Mouse (Mus musculus): ENCODE data around the gene Cfl1. TPM values are rescaled to one million over a fixed set of nuclear protein-coding genes. Genes with fewer than 3 reads are reported as not detected.

Gene Cfl1
- polyA plus RNA-seq, 1 experiment from 2014 or later = 3,308 TPM

GRCm38 (mm10) chr19:5471846-5472245 lies 18.4 kb upstream of the Cfl1 start:
- DNase-seq (ENCODE audit: low spot score) (no peak), ATAC-seq (replicated peaks; ENCODE audit: insufficient number of reproducible peaks, low FRiP score, low TSS enrichment, low read depth) (no peak)
- Histone ChIP-seq H3K27ac (replicated peaks; ENCODE audit: low read depth, low read length) (no peak overlapping the region), H3K4me3 (ENCODE audit: low read depth, low read length) (no peak overlapping the region), H3K27me3 (ENCODE audit: control insufficient read depth, insufficient read depth, low read length) (no peaks in the 10 kb centered on the region), H3K9me3 (replicated peaks; ENCODE audit: control insufficient read depth, low read length) (no peaks in the 10 kb centered on the region), H3K4me1 (ENCODE audit: control insufficient read depth, insufficient read depth, low read length) (no peaks in the 10 kb centered on the region), H3K4me2 (ENCODE audit: low read depth, low read length) (no peak overlapping the region), H3K9ac (replicated peaks; ENCODE audit: low read length) (no peak overlapping the region), H3K36me3 (replicated peaks; ENCODE audit: control insufficient read depth, insufficient read depth, low read depth, low read length) (no peaks in the 10 kb centered on the region; the same call in 1 of the 2 replicates)
- 55% methylated on average over 5 of the region's 5 CpGs for WGBS

- Histone ChIP-seq H3K4me3 (ENCODE audit: low read depth, low read length) (0 out of 2 replicates have a peak overlapping the region, but pooled peaks have one; percentile 6), H3K27ac (replicated peaks; ENCODE audit: low read depth, low read length) (no peak overlapping the region), H3K9ac (replicated peaks; ENCODE audit: low read length) (no peak overlapping the region), H3K4me2 (ENCODE audit: low read depth, low read length) (no peak overlapping the region), H3K36me3 (replicated peaks; ENCODE audit: control insufficient read depth, insufficient read depth, low read depth, low read length) (no peaks in the 10 kb centered on the region), H3K27me3 (ENCODE audit: control insufficient read depth, insufficient read depth, low read length) (no peaks in the 10 kb centered on the region), H3K9me3 (replicated peaks; ENCODE audit: control insufficient read depth, low read length) (no peaks in the 10 kb centered on the region), H3K4me1 (ENCODE audit: control insufficient read depth, insufficient read depth, low read length) (no peaks in the 10 kb centered on the region)
- DNase-seq (ENCODE audit: low spot score) = no peak
- 75% methylated on average over 3 of the region's 3 CpGs for WGBS
- ATAC-seq (replicated peaks; ENCODE audit: insufficient number of reproducible peaks, low FRiP score, low TSS enrichment, low read depth) = no peak
Observed at GRCm38 (mm10) chr19:5472857-5473256, 17.4 kb upstream of the Cfl1 start.

GRCm38 (mm10) chr19:5473720-5474119 lies 16.5 kb upstream of the Cfl1 start, which contains the start of gene Efemp2:
Gene Efemp2 (plus strand): TSS chr19:5473954.
- Histone ChIP-seq H3K27me3 (ENCODE audit: control insufficient read depth, insufficient read depth, low read length) (no peaks in the 10 kb centered on the region), H3K4me1 (ENCODE audit: control insufficient read depth, insufficient read depth, low read length) (no peaks in the 10 kb centered on the region), H3K27ac (replicated peaks; ENCODE audit: low read depth, low read length) (peak within 1 kb of the TSS; percentile 82), H3K36me3 (replicated peaks; ENCODE audit: control insufficient read depth, insufficient read depth, low read depth, low read length) (no peaks in the 10 kb centered on the region), H3K9me3 (replicated peaks; ENCODE audit: control insufficient read depth, low read length) (no peaks in the 10 kb centered on the region), H3K9ac (replicated peaks; ENCODE audit: low read length) (peak within 1 kb of the TSS; percentile 86), H3K4me2 (ENCODE audit: low read depth, low read length) (peak within 1 kb of the TSS; percentile 79), H3K4me3 (ENCODE audit: low read depth, low read length) (peak within 1 kb of the TSS; percentile 67)
- peak; percentile 83 for DNase-seq (ENCODE audit: low spot score)
- 1% methylated on average over 22 of the region's 22 CpGs for WGBS
- peak; percentile 41; the same call in 1 of the 2 replicates for ATAC-seq (replicated peaks; ENCODE audit: insufficient number of reproducible peaks, low FRiP score, low TSS enrichment, low read depth)

GRCm38 (mm10) chr19:5474281-5475068 lies 15.8 kb upstream of the Cfl1 start:
- no peaks in the 10 kb centered on the region for H3K4me1 ChIP-seq (ENCODE audit: control insufficient read depth, insufficient read depth, low read length)
- H3K4me2 ChIP-seq (ENCODE audit: low read depth, low read length) = peak overlapping the region; percentile 79
- peak overlapping the region; percentile 86 for H3K9ac ChIP-seq (replicated peaks; ENCODE audit: low read length)
- no peaks in the 10 kb centered on the region for H3K9me3 ChIP-seq (replicated peaks; ENCODE audit: control insufficient read depth, low read length)
- peak overlapping the region; percentile 67 for H3K4me3 ChIP-seq (ENCODE audit: low read depth, low read length)
- WGBS = under 1% methylated on average over 55 of the region's 68 CpGs
- ATAC-seq (replicated peaks; ENCODE audit: insufficient number of reproducible peaks, low FRiP score, low TSS enrichment, low read depth) (peak; percentile 68), DNase-seq (ENCODE audit: low spot score) (peak; percentile 59)
- no peaks in the 10 kb centered on the region for H3K36me3 ChIP-seq (replicated peaks; ENCODE audit: control insufficient read depth, insufficient read depth, low read depth, low read length)
- H3K27ac ChIP-seq (replicated peaks; ENCODE audit: low read depth, low read length) = peak overlapping the region; percentile 82
- no peaks in the 10 kb centered on the region for H3K27me3 ChIP-seq (ENCODE audit: control insufficient read depth, insufficient read depth, low read length)

DNA sequence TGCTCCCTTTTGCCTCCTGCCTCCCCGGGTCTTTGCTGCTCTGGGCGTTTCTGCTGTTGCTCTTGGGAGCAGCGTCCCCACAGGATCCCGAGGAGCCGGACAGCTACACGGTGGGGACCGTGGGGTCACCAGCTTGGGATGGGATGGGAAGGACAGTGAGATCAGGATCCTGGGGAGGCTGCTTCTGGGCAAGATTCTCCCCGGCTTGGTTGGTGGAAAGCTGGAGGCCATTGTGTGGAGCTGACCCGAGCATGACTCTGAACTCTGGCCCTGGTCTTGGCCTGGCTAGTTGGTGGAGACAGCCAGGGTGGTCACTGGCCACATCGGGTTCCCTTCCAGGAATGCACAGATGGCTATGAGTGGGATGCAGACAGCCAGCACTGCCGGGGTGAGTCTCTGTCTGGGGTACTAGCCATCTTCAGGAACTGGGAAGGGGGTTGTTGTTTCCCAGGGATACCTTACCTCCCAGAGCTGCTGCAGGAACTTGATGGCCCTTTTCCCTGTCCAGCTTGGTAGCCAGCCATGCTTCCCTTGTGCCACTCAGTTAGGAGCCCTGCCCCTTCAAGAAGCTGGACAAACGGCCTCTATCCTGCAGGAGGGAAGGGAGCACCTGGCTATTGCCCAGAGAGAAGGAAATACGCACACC lies 15.1 kb upstream of the Cfl1 start:
- Histone ChIP-seq H3K4me3 (ENCODE audit: low read depth, low read length) (peak overlapping the region; percentile 67), H3K4me1 (ENCODE audit: control insufficient read depth, insufficient read depth, low read length) (no peaks in the 10 kb centered on the region), H3K27ac (replicated peaks; ENCODE audit: low read depth, low read length) (peak overlapping the region; percentile 82), H3K4me2 (ENCODE audit: low read depth, low read length) (peak overlapping the region; percentile 79), H3K36me3 (replicated peaks; ENCODE audit: control insufficient read depth, insufficient read depth, low read depth, low read length) (no peaks in the 10 kb centered on the region), H3K27me3 (ENCODE audit: control insufficient read depth, insufficient read depth, low read length) (no peaks in the 10 kb centered on the region), H3K9ac (replicated peaks; ENCODE audit: low read length) (peak overlapping the region; percentile 86), H3K9me3 (replicated peaks; ENCODE audit: control insufficient read depth, low read length) (no peaks in the 10 kb centered on the region)
- 17% methylated on average over 13 of the region's 13 CpGs for WGBS
- DNase-seq (ENCODE audit: low spot score) = no peak
- peak; percentile 10; the same call in 1 of the 2 replicates for ATAC-seq (replicated peaks; ENCODE audit: insufficient number of reproducible peaks, low FRiP score, low TSS enrichment, low read depth)

DNA sequence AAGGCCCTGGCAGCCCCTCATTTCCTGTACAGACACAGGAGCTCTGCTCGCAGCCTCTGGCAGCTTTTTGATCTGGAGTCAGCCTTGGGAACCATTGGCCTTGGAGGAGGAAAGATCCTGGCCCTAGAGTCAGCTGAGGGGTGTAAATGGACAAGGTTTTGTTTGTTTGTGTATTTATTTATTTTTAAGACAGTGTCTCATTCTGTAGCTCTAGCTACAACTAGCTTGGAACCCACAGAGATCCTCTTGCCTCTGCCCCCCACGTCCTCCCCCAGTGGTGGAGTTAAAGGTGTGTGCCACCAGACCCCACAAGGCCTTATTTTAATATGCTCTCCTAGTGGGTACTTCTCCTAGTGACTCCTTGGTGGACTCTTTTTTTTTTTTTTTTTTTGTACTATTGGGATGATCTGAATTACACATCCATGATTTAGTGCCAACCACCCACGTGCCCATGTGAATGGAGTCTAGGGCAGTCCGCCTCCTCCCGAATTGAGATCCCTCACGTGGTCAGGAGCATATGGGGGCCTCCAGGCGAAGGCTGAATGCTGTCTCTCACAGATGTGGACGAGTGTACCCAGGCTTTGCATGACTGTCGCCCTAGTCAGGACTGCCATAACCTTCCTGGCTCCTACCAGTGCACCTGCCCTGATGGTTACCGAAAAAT lies 13.1 kb upstream of the Cfl1 start:
- no peak overlapping the region for H3K4me3 ChIP-seq (ENCODE audit: low read depth, low read length)
- H3K9ac ChIP-seq (replicated peaks; ENCODE audit: low read length) = no peak overlapping the region
- WGBS = 85% methylated on average over 10 of the region's 10 CpGs
- H3K4me1 ChIP-seq (ENCODE audit: control insufficient read depth, insufficient read depth, low read length) = no peaks in the 10 kb centered on the region
- no peak overlapping the region for H3K27ac ChIP-seq (replicated peaks; ENCODE audit: low read depth, low read length)
- DNase-seq (ENCODE audit: low spot score) (no peak), ATAC-seq (replicated peaks; ENCODE audit: insufficient number of reproducible peaks, low FRiP score, low TSS enrichment, low read depth) (no peak)
- no peaks in the 10 kb centered on the region for H3K9me3 ChIP-seq (replicated peaks; ENCODE audit: control insufficient read depth, low read length)
- H3K27me3 ChIP-seq (ENCODE audit: control insufficient read depth, insufficient read depth, low read length) = no peaks in the 10 kb centered on the region
- no peaks in the 10 kb centered on the region; the same call in 1 of the 2 replicates for H3K36me3 ChIP-seq (replicated peaks; ENCODE audit: control insufficient read depth, insufficient read depth, low read depth, low read length)
- no peak overlapping the region for H3K4me2 ChIP-seq (ENCODE audit: low read depth, low read length)

DNA sequence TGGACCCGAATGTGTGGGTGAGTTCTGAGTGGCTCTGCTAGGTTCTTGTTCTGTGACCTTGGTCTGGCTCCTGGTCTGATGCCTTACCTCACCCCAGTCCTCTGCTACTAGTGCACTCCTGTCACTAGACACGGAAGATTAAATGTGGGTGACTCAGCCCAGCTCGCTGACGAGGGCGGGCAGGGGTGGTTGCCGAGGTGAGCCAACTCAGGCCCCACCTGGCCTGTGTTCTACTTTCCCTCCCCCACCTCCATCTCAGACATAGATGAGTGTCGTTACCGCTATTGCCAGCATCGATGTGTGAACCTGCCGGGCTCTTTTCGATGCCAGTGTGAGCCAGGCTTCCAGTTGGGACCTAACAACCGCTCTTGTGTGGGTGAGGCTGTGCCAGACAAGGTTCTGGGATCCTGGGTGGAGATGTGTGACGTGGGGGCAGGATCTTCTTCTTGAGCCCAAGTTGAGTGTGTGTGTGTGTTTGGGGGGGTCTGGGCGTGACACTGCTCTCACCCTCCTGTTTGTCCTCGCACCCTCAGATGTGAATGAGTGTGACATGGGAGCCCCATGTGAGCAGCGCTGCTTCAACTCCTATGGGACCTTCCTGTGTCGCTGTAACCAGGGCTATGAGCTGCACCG lies 12.5 kb upstream of the Cfl1 start:
- H3K4me3 ChIP-seq (ENCODE audit: low read depth, low read length) = no peak overlapping the region
- no peak overlapping the region for H3K4me2 ChIP-seq (ENCODE audit: low read depth, low read length)
- H3K27ac ChIP-seq (replicated peaks; ENCODE audit: low read depth, low read length) = no peak overlapping the region
- WGBS = 90% methylated on average over 18 of the region's 18 CpGs
- H3K4me1 ChIP-seq (ENCODE audit: control insufficient read depth, insufficient read depth, low read length) = no peaks in the 10 kb centered on the region
- H3K36me3 ChIP-seq (replicated peaks; ENCODE audit: control insufficient read depth, insufficient read depth, low read depth, low read length) = peaks cover under 1% of the 10 kb centered on the region
- H3K27me3 ChIP-seq (ENCODE audit: control insufficient read depth, insufficient read depth, low read length) = no peaks in the 10 kb centered on the region
- DNase-seq (ENCODE audit: low spot score) = no peak
- no peaks in the 10 kb centered on the region for H3K9me3 ChIP-seq (replicated peaks; ENCODE audit: control insufficient read depth, low read length)
- ATAC-seq (replicated peaks; ENCODE audit: insufficient number of reproducible peaks, low FRiP score, low TSS enrichment, low read depth) = no peak
- no peak overlapping the region for H3K9ac ChIP-seq (replicated peaks; ENCODE audit: low read length)

Data from embryonic facial prominence, embryonic 11.5 days (tissue).